20 mouse cellular contexts compared by ENCODE assay signal in the genomic region with DNA sequence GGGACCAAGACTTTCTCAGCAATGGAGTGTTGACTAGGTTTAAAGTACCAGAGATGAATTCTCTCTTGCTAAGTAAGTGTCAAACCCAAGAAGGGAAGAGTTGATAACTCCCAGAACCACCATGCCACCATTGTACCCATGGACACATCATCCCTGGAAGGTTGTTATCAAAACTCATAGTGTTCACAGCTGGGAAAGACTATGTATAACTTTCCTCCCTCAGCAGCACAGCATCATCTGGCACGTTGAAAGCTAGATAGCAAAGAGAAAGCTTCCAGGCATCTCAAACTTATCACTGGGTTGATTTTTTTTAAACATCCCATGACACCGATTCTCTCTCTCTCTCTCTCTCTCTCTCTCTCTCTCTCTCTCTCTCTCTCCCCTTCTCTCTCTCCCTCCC. TPM values are rescaled to one million over a fixed set of nuclear protein-coding genes. Genes with fewer than 3 reads are reported as not detected.
DNase-seq lines count a peak whose midpoint lies in the region; ATAC-seq and TF ChIP-seq lines count a peak whose summit lies in the region.
"Had no signal": no experiment of that assay in that cellular context is flagged by ENCODE, and none has a peak within 500 bp of the region (broad histone marks: within the 10 kb centered on the region; RNA-seq: fewer than 3 reads in every experiment).

No protein-coding gene starts in this region.

- H3K9me3 ChIP-seq in heart, embryonic 10.5 days = no peaks in the 10 kb centered on the region
- no peaks in the 10 kb centered on the region for H3K9me3 ChIP-seq in heart, embryonic 15.5 days (replicated peaks)
- no peaks in the 10 kb centered on the region for H3K9me3 ChIP-seq in heart, postnatal 0 days (replicated peaks; ENCODE audit: control insufficient read depth, low read length)
- H3K9me3 ChIP-seq: embryonic facial prominence, embryonic 10.5 days; embryonic facial prominence, embryonic 12.5 days; forebrain, embryonic 13.5 days; forebrain, embryonic 15.5 days; G1E had no signal

- DNase-seq in heart, embryonic 10.5 days (ENCODE audit: low spot score) = peak; percentile 75
- no peak for DNase-seq in heart, postnatal 14 days
- DNase-seq in heart, adult 11 months = no peak
- DNase-seq in heart, postnatal 0 days (ENCODE audit: low spot score) = peak; percentile 19
- no peak for DNase-seq in heart, adult 9 months (ENCODE audit: low spot score in 2 of 2)
- DNase-seq: adrenal gland, adult 8-10 months; adrenal gland, postnatal 14 days; adrenal gland, postnatal 36 days; B cell, adult 2 months; cerebellum, adult 11-12 months had no signal

- H3K27me3 ChIP-seq in heart, embryonic 10.5 days (ENCODE audit: insufficient read depth, poor library complexity, severe bottlenecking) = no peaks in the 10 kb centered on the region
- H3K27me3 ChIP-seq in heart, embryonic 15.5 days = no peaks in the 10 kb centered on the region
- no peaks in the 10 kb centered on the region for H3K27me3 ChIP-seq in heart, postnatal 0 days (ENCODE audit: control insufficient read depth, insufficient read depth, low read length)
- H3K27me3 ChIP-seq: CH12.LX; embryonic facial prominence, embryonic 12.5 days; forebrain, embryonic 13.5 days; forebrain, embryonic 15.5 days had no signal

- TF ChIP-seq EP300 in heart, postnatal 0 days (IDR thresholded peaks at IDR 0.05; ENCODE audit: low read depth) = no peak

- no peak overlapping the region for H3K4me3 ChIP-seq in heart, embryonic 10.5 days
- no peak overlapping the region for H3K4me3 ChIP-seq in heart, embryonic 15.5 days
- H3K4me3 ChIP-seq in heart, postnatal 0 days (ENCODE audit: low read depth, low read length) = no peak overlapping the region
- H3K4me3 ChIP-seq: embryonic facial prominence, embryonic 10.5 days; embryonic facial prominence, embryonic 12.5 days; forebrain, embryonic 13.5 days; forebrain, embryonic 15.5 days had no signal

- no peak overlapping the region for H3K4me2 ChIP-seq in heart, embryonic 15.5 days
- H3K4me2 ChIP-seq in heart, postnatal 0 days (ENCODE audit: low read depth, low read length) = no peak overlapping the region
- H3K4me2 ChIP-seq: embryonic facial prominence, embryonic 12.5 days; forebrain, embryonic 13.5 days; forebrain, embryonic 15.5 days had no signal

- 13% methylated on average over 2 of the region's 2 CpGs for WGBS in heart, embryonic 10.5 days
- WGBS in heart, embryonic 15.5 days = 19% methylated on average over 2 of the region's 2 CpGs
- 11% methylated on average over 2 of the region's 2 CpGs for WGBS in heart, postnatal 0 days

- no peaks in the 10 kb centered on the region for H3K36me3 ChIP-seq in heart, embryonic 10.5 days
- H3K36me3 ChIP-seq in heart, embryonic 15.5 days = no peaks in the 10 kb centered on the region
- no peaks in the 10 kb centered on the region for H3K36me3 ChIP-seq in heart, postnatal 0 days (replicated peaks; ENCODE audit: control insufficient read depth, insufficient read depth, low read length)
- H3K36me3 ChIP-seq: embryonic facial prominence, embryonic 10.5 days; embryonic facial prominence, embryonic 12.5 days; forebrain, embryonic 15.5 days; G1E had no signal

- intact Hi-C loops in heart, postnatal 14 days (cut with DNase I) = no loop called here

- no peak for TF ChIP-seq CTCF in heart, postnatal 0 days (IDR thresholded peaks at IDR 0.05; ENCODE audit: low read depth)

- H3K27ac ChIP-seq in heart, embryonic 10.5 days = no peak overlapping the region
- H3K27ac ChIP-seq in heart, embryonic 15.5 days = no peak overlapping the region
- H3K27ac ChIP-seq in heart, postnatal 0 days (ENCODE audit: low read depth) = no peak overlapping the region
- H3K27ac ChIP-seq: embryonic facial prominence, embryonic 10.5 days; forebrain, embryonic 13.5 days; forebrain, embryonic 15.5 days had no signal

- H3K9ac ChIP-seq in heart, embryonic 15.5 days = no peak overlapping the region
- no peak overlapping the region for H3K9ac ChIP-seq in heart, postnatal 0 days (replicated peaks; ENCODE audit: low read depth, low read length)
- H3K9ac ChIP-seq: embryonic facial prominence, embryonic 12.5 days; forebrain, embryonic 13.5 days; forebrain, embryonic 15.5 days had no signal

- peak; percentile 50; the same call in 1 of the 2 replicates for ATAC-seq in heart, embryonic 15.5 days (replicated peaks; ENCODE audit: insufficient number of reproducible peaks, insufficient read depth, low FRiP score, low read depth)
- peak; percentile 49 for ATAC-seq in heart, postnatal 0 days (ENCODE audit: insufficient read depth, low read depth)
- ATAC-seq: activated CD4-positive, CD25-positive, alpha-beta regulatory T cell, adult 4 months; CD4-positive, CD25-positive, alpha-beta regulatory T cell, adult 4 months; forebrain, embryonic 13.5 days; forebrain, embryonic 15.5 days; Patski had no signal

- peaks cover 18% of the 10 kb centered on the region for H3K4me1 ChIP-seq in heart, embryonic 10.5 days
- peaks cover 11% of the 10 kb centered on the region for H3K4me1 ChIP-seq in heart, embryonic 15.5 days (replicated peaks)
- 0 out of 2 replicates have a peak, but pooled peaks cover 5% of the 10 kb centered on the region for H3K4me1 ChIP-seq in heart, postnatal 0 days (ENCODE audit: control insufficient read depth, insufficient read depth)
- H3K4me1 ChIP-seq: forebrain, embryonic 13.5 days; forebrain, embryonic 15.5 days had no signal

RNA-seq across cellular contexts. Expression of a gene that starts 56.1 kb away (rescaled TPM):
- polyA plus RNA-seq in heart, embryonic 10.5 days (2016; fragmentation: Nextera tagmentation; extraction: Ambion mirVana) = 18.1 and 20.2 TPM in 2 replicates
- total RNA-seq in heart, postnatal 14 days (2021) = 10 to 100 TPM; 24.6 to 26.9 TPM
- 12.9 and 15.7 TPM in 2 replicates for polyA plus RNA-seq in heart, embryonic 15.5 days (2015; fragmentation: Nextera tagmentation; extraction: Ambion mirVana)
- total RNA-seq in heart, postnatal 0 days (2014; rRNA removed; ENCODE audit: low replicate concordance) = 19.9 and 20.8 TPM in 2 replicates
- polyA plus RNA-seq in heart, postnatal 0 days (2015; fragmentation: Nextera tagmentation; extraction: Ambion mirVana) = 9.9 and 12.0 TPM in 2 replicates

Comparison
In these comparisons a context has a peak if more than half of its experiments do, and no peak if none do; other contexts are left out.
1. DNase-seq: peak in heart, embryonic 10.5 days (single experiment) and heart, postnatal 0 days (single experiment); none in heart, postnatal 14 days (0 of 2), heart, adult 11 months (single experiment) and heart, adult 9 months (0 of 2).